Mouse (Mus musculus) 416B (cell line): ENCODE measurements around the gene Kif1b.

ENCODE experiments used
- DNase-seq: peaks from one replicate; pipeline ENCODE4 v3.0.0; 2011; ENCODE audit warnings: low read depth

Gene Kif1b

DNA sequence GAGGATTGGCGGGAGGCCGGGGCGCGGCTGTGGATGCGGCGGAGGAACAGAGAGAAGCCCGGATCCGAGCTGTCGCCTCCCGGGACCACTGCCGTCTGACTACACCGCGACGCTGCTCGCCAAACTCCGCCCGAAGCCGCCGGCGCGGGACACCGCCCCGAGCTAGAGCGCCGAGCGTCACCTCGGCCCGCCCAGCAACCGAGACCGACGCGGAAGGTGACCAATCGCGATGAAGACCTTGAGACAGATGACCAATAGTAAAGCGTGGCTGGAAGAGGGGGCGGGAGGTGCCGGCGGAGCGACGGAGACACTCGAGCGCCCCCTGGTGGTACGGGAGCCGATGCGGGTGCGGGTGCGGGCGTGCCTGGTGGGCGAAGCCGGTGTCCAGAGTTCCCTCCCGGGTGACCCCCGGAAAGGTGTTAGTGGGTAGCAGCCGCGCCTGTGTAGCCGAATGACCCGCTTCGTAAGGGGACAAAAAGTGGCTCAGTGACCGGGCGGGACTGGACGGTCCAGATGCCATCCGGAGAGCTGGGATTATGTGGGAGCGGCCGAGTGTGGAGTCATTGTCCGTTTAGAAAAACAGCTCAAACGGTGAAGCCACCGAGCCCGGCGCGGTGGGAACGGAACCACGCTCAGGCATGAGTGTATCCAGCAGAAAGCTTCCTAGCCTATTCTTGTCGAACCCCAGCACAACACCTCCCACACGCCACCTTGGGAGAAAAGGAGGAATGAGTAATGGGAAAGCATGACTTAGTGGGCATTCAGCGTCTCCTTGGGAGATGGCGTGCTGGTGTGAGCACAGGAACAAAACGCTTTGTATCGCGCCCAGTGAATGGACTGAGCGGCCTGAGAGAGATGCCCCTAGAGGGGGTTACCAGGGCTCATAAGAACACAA lies at the start of gene Kif1b:
TSS of gene Kif1b (minus strand) at position 98 of the 895 bp plus-strand sequence.
- DNase-seq, result peak; percentile 95

DNA sequence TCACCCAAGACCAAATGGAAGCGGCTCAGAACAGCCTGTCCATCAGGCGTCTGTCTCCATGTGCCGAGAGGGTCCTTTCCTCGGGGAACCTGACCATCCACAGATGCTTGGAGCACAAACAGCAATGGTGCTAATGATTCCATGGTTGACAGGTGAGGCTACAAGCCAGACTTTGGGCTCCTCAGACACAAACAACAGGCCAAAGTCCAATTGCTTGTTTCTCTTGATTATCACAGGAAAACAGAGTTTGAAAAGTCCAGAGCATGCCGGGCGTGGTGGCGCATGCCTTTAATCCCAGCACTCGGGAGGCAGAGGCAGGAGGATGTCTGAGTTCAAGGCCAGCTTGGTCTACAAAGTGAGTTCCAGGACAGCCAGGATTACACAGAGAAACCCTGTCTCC lies 47.2 kb upstream of the Kif1b start:
- DNase-seq, result no peak

DNA sequence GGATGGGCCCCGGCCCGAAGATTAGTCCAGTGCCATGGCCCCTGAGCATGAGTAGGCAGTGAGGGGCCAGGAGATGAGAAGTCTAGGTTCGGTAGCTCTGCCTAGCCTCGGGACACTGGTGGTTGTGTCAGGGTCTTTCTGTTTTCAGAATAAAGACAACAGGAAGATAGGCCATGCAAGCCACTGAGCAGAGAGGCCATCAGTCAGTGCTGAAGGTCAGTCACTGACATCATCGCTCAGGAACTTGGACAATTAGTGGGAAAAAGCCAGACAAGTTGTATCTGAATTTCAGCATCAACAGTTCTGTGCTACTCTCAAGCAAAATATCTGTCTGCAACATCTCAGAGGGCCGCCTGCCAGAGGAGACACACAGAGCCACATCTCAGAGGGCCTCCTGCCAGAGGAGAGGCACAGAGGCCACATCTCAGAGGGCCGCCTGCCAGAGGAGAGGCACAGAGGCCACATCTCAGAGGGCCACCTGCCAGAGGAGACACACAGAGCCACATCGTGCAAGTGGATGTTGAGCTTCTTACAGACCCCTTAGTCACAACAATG lies 44.2 kb upstream of the Kif1b start:
- no peak for DNase-seq

DNA sequence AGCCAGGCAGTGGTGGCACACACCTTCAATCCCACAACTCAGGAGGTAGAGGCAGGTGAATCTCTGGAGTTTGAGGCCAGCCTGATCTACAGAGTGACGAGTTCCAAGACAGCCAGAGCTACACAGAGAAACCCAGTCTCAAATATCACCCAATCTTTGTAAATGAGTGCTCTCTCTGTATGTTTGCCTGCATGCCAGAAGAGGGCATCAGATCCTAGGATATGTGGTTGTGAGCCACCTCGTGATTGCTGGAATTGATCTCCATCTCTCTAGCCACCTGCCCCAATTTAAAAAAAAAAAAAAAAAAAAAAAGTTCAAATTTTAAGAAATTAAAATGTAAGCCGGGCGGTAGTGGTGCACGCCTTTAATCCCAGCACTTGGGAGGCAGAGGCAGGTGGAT lies 41.5 kb upstream of the Kif1b start:
- DNase-seq, result no peak

DNA sequence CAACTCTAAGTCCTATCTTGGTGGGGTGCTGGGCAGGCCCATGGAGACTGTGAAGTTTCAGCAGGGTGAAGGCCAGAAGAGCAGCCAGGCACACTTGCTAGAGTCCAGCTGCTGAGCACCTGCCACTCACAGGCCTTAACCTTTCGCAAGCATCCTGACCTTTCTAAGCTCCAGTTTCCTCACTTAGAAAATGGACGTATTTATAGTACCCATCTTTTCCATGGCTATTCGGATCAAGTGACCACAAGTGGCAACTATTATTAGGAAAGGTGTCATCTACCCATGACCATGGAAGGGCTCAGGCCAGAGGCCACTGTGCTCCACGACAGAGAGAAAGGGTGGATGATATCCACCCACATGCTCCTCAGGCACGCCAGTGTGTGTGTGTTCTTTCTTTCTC lies 38.4 kb upstream of the Kif1b start:
- no peak for DNase-seq

DNA sequence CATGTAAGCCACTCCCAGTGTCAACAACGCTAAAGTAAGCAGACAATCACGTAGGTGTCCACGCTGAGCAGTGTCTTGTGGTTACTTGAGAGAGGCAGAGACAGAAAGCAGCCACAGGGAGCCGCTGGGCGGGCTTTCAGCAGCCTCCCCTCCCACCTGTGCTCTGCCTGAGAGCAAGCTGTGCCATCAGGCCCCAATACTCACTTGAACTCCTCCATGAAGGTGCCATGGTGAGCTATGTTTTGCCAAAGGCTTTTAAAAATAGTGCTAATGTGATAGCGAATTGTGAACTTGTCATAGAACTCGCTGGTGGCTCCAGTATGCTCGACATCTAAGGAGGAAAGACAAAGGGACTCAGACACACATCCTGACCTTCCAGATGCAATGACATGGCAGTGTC lies 36.8 kb upstream of the Kif1b start:
- no peak for DNase-seq

DNA sequence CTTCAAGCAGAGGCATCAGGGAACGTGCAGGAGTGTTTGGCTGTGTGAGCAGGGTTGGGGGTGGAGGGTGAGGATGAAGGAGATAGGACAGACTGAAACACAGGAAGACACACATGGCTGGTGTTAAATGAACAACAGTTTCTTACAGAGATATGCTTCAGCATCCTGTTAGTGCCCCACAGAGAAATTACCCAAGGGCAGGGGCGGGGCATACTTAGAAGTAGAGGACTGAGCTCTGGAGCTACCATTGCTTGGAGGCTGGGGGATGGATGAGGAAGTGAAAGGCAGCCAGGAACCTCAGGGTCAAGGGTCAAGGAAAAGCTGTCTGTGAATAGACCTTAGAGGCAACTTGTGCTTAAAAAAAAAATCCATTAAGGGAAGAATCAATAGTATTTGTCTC lies 33.2 kb upstream of the Kif1b start:
- DNase-seq, result peak; percentile 77

DNA sequence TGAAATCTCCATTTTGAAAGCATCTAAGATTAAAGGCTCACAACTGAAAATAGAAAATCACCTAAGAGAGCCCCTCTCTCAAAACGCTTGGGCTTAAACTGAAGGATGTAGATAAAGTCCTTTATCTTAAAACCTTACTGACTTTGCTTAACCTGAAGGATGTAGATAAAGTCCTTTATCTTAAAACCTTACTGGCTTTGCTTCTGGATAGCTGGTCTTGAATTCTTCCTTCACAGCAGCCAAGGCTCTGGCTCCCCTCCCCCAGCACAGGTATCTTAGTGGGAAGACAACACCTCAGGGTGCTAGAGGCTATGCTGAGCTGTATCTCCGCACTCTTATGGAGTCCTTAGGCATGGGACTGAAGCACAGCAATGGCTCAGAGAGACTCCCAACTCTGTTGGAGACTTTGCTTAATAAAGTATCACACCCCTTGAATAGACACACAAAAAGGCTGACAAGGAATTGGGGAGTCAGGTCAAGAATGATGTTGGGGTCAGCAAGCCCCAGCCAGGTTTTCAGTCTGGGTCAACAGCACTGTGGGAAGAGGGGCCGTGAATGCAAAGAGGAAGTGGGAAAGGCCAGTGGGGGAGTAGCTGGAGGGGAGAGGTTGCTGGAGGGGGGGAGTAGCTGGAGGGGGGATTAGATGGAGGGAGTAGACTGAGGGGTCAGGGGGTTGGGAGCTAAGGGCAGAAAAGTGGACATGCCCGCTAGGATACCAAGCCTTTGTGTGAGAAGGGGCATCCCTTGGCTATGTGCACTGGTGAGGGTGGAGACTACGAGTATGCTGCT lies 32.1 kb upstream of the Kif1b start:
- peak; percentile 11 for DNase-seq

DNA sequence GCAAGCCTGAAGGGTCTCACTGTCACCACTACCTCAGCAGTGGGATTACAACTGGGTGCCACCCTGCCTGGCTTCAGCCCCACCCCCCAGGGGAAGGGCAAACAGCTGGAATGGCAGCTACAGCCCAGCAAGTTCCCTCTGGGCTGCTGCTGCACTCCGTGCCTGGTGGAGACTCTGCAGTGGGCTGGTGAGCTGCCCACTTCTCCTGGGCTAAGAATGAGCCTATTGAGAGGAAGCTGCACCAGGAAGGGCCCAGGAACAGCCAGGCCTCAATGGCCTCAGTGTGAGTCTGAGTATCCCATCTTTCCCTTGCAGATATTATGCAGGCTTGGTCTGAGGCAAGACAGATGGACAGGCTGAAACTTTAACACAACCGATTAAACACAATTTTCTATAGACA lies 30.6 kb upstream of the Kif1b start:
- DNase-seq, result no peak

DNA sequence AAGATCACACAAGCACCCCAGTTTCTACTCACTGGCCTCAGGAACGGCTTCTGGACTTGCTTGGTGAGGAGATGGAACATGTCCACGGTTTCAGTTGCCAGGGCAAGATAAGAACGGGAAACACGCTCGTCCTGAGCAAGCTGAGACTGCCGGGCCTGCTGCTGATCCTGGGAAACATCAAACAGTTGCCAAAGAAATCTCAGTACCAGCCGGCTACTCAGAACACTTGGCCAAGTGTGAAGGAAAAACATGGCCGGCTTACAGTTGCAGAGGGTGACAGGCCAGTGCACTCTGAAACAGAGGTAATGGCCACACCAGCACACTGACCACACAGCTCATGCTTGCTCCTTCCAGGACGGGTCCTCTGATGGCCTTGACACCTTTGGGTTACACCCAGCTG lies 29.9 kb upstream of the Kif1b start:
- no peak for DNase-seq

DNA sequence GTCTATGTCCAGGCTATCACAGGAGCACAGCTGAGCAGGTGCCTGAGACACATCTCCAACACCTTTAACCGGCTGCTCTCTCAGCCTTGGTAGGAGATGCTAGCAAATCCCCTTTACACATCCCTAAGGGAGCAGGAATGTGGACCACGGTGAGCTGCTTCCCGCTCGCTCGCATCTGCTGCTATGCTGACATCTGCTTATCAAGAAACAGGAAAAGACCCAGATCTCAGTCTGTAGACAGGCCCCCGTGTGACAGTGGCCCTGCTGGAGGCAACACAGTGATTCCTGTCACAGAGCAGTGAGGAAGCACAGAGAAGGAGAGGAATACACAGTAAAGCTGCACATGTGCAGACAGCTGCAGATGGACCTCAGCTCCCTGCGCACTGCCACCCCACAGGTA lies 28.8 kb upstream of the Kif1b start:
- DNase-seq, result no peak

DNA sequence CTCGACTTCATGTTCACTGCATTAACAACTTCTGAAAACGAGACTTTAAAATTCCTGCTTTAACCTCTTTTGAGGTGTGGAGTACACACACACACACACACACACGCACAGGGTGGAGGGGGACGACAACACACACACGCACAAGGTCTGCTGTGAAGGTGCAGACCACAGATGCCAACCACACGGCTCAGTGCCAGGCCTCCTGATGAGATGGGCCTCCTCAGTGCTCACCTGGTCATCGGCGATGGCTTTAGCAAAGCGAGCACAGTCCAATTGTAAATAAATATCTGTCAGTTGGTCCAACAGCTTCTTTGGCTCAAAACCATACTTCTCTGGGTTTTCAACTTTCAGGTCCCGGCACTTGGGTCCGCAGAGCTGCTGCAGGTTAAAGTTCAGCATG lies 27.4 kb upstream of the Kif1b start:
- no peak for DNase-seq

DNA sequence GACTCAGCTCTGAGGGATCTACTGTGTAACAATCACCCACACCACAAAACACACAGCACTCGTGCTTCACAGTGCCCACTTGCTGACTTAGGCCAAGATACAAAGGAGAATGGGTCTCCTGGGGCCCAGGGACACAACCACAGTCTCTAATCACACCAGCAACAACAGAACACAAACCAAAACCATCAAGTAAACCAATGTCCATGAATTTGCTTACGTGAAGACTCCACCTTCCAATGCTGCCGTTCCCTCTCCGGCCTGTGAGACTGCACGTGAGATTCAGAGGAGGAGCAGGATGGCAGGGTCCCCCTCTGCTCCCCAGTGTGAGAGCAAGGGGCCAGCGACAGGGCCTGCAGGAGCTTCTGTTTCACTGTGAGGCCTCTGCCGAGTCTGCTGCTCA lies 25.2 kb upstream of the Kif1b start:
- DNase-seq, result no peak

DNA sequence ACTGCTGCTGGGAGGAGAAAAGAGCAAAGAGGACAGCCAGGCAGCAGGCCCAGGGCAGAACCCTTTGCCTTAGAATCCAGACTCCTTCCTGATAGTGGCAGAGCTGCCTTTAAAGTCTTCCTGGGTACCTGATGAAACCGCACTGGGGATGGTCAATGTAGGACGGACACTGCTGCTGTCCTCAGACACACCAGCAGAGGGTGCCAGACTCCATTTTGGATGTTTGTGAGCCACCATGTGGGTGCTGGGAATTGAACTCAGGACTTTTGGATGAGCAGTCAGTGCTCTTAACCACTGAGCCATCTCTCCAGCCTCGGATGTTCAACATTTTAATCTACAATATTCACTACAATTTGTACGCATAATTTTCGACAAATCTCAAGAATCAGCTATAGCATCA lies 23.0 kb upstream of the Kif1b start:
- DNase-seq, result no peak

DNA sequence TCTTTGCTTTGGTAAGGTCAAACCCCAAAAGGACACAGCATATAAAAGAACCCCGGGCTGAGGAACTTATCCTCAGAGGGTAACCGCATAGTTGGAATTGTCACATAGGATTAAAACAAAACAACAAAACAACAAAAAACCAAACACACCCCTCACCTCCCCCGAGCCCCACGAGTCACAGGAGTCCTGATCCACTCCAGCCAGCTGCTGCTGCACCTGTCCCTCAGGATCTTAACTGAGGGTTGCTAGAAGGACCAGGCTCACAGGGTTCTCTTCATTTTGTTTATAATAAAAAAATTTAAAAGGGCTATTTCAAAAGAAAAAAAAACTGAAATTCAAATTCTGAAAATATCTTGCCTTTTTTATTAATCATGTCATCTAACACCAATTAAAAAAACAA lies 21.2 kb upstream of the Kif1b start:
- DNase-seq, result no peak

DNA sequence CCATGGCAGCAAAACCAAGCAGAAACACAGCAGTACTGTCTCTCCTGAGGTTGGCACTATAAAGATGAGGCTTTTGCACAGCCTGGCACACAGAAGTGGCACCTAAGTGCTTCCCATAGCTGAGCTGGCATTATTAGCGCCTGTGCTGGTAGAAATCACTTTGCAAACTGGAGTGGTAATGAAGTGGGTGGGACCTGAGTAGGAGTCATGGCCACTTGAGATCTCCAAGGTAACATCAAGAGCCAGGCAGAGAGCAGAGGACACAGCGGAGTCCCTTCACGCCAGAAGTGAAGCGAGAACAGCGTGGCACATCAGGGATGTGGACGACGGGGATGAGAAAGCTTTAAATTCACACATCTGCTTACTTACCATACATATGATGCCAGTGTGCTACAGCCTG lies 19.8 kb upstream of the Kif1b start:
- no peak for DNase-seq

DNA sequence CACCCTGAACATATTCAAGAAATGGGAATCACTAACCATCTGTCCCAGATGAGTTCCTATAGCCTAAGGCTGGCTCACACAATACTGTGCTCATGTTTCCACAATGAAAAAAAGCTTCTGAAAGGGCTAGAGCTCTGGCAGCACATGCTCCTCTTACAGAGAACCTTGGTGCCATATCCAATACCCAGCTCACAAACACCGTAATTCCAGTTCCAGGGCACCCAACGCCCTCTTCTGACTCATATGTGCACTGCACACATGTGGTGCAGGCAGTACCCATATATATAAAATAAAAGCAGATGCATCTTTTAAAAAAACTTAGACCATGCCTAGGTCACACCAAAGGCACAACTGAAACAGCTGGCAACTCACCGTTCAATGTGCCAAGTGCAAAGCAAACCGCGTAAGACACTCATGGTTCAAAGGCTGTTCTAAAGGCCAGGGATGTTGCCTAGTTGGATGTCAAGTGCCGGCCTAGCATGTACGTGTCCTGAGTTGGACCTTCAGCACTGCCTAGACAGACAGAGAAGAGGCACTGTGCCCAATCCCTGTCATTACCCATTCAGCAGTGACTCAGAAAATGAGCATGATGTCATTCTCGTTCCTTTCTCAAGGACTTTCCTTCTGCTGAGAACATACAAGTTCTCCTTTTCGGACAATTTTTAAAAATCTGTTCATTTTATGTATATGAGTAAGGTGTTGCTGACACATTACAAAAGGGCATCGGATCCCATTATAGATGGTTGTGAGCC lies 18.1 kb upstream of the Kif1b start:
- DNase-seq, result peak; percentile 51

DNA sequence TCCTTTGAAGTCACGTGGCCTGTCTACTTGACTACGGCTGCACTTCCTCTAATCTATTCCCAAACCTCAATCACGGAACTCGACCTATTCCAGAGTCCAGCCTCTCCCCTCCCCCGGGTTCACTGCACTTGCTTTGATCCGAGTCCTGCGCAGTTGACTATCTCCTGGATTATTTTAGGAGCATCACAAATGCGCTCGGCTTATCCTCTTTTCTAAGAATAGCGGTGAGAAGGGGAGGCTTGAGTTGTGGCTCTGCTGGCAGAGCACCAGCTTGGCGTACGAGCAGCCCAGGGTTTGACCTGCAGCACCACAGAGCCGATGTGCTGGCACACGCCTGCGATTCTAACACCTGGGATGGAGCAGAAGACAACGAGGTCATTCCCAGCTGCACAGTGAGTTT lies 16.2 kb upstream of the Kif1b start:
- DNase-seq, result no peak

DNA sequence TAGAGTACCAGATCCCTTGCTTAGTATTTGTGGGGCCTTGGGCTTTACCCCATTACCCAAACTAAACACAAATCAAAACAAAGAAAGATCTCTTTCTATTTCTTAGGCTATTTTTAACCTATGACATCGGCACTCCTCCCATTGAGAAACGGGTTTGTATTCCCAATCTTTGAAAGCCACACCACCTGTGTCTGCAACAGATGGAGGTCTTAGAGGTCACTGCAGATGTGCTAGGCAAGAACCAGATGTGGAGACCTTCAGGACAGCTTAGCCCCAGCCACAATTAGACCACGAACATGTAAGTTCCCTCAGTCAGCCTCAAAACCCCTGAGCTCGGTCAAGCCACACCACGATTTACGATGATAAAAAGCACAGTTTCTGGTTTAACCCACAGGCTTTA lies 15.2 kb upstream of the Kif1b start:
- peak; percentile 47 for DNase-seq

DNA sequence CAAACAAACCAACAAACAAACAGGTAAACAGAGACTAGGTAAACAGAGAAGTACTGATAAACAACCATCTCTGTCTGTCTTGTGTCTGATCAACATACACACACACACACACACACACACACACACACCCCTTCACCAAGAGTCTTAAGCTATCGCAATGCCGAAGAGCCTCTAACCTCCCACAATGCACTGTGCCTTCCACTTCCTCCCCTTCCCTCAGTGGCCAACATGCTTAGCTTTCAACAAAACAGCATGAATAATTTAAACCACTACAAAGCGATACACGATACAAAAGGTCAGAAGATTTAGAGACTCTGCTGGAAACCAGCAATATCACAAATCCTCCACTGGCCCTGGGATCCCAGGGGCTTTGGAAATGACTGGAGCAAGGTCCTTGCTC lies 14.8 kb upstream of the Kif1b start:
- peak; percentile 54 for DNase-seq

DNA sequence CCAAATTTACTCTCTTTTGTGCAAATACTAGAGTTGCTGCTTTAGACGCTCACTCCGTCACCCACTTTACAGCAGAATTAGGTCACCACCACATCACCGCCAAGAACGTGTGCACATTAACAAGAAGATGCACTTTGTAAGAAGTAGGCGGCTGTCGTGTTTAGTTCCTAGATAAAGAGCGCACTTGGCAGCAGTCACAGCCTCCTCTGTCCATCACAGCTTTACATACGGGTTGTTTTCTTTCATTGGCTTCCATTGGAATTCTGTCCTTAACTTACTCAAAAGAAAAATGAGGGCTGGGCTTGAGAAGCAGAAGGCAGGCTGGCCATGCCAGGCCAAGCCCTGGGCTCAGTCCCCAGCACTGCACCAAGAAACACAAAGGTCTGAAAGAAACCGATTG lies 11.6 kb upstream of the Kif1b start:
- no peak for DNase-seq

DNA sequence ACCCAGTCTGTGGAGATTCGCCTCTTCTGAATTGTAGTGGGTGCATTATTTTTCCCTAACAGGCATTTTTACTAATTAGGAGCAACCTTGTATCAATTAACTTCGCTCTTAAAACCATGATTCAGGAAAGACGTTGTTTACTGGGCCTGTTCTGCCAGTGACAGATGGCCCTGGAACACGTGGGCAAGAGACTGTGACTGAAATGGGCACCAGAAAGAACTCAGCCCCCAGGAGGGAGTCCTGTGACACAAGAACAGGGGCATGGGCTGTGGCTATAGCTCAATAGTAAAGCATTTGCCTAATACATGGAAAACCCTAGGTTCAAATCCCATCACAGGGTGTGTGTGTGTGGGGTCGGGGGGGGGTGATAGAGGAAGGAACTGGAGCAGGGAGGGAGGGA lies 9.9 kb upstream of the Kif1b start:
- no peak for DNase-seq
